Mouse (Mus musculus) heart, adult 2 months (tissue): ENCODE data around the gene Cdhr4.

Source experiments
- CTCF ChIP-seq: fragments of 200-600 bp; IDR thresholded peaks from 2 replicates; pipeline ENCODE4 v1.8.1; 2022; ENCODE audit warnings: antibody characterized with exemption, mild to moderate bottlenecking, moderate library complexity
- POLR2A ChIP-seq: fragments of 200-500 bp; IDR thresholded peaks from 2 replicates; pipeline ENCODE4 v1.6.1; 2011; ENCODE audit warnings: mild to moderate bottlenecking, low read depth, low read length, control low read depth; ENCODE audit not compliant: insufficient read depth

DNA sequence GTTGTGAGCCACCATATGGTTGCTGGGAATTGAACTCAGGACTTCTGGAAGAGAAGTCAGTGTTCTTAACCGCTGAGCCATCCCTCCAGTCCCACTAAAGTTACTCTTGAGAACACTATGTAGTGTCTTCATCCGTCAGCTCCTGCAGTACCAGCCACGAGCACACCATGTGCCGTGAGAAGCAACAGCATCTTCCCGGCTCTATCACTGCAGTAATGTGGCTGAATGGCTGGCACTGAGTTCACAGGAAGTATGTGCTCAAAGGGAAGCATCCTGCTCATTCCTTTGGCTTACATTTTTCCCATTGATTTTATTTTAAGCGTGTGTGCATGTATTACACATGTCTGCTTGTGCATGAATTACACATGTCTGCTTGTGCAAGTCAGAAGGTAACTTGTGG, 24.9 kb upstream of the Cdhr4 start:
- TF ChIP-seq CTCF = no peak
- TF ChIP-seq POLR2A = no peak
